16 mouse cellular contexts compared by ENCODE assay signal in genomic region chr16:55734301-55734700, GRCm38 (mm10).
A peak's percentile ranks its signal among the peaks of the same experiment; 100 is the strongest.
DNase-seq lines count a peak whose midpoint lies in the region; ATAC-seq and TF ChIP-seq lines count a peak whose summit lies in the region.
"Had no signal": no experiment of that assay in that cellular context is flagged by ENCODE, and none has a peak within 500 bp of the region (broad histone marks: within the 10 kb centered on the region; RNA-seq: fewer than 3 reads in every experiment).

No protein-coding gene starts in this region.

- no peak for TF ChIP-seq CTCF in heart, adult 2 months (IDR thresholded peaks at IDR 0.05)

- peaks cover 3% of the 10 kb centered on the region for H3K4me1 ChIP-seq in heart, adult 2 months (ENCODE audit: control insufficient read depth, insufficient read depth, low read length)
- H3K4me1 ChIP-seq: forebrain, embryonic 13.5 days; hindbrain, embryonic 13.5 days; liver, embryonic 15.5 days; midbrain, embryonic 13.5 days had no signal

- no peaks in the 10 kb centered on the region for H3K36me3 ChIP-seq in heart, adult 2 months (ENCODE audit: control insufficient read depth, insufficient read depth, low read length)
- no peaks in the 10 kb centered on the region for H3K36me3 ChIP-seq in macrophage (ENCODE audit: inconsistent target)
- H3K36me3 ChIP-seq: hindbrain, embryonic 13.5 days; kidney, embryonic 15.5 days; limb, embryonic 13.5 days; liver, embryonic 15.5 days; midbrain, embryonic 13.5 days had no signal

- no peak overlapping the region for H3K4me3 ChIP-seq in heart, adult 2 months
- H3K4me3 ChIP-seq in macrophage (ENCODE audit: inconsistent target), result no peak overlapping the region
- H3K4me3 ChIP-seq: forebrain, embryonic 13.5 days; hindbrain, embryonic 13.5 days; kidney, embryonic 15.5 days; limb, embryonic 13.5 days; liver, embryonic 15.5 days; midbrain, embryonic 13.5 days had no signal

- WGBS in heart, adult 2 months, result 44% methylated on average over 11 of the region's 11 CpGs
- 83% methylated on average over 11 of the region's 11 CpGs for WGBS in macrophage (ENCODE audit: missing documents)

- no peak for TF ChIP-seq POLR2A in heart, adult 2 months (IDR thresholded peaks at IDR 0.05; ENCODE audit: insufficient read depth, low read depth, low read length)

- intact Hi-C loops in heart, adult 2 months (cut with DNase I), result no loop called here

- no peaks in the 10 kb centered on the region for H3K27me3 ChIP-seq in heart, adult 2 months (ENCODE audit: control insufficient read depth, insufficient read depth, low read length)
- H3K27me3 ChIP-seq: forebrain, embryonic 13.5 days; hindbrain, embryonic 13.5 days; kidney, embryonic 15.5 days; limb, embryonic 13.5 days; liver, embryonic 15.5 days; midbrain, embryonic 13.5 days had no signal

- H3K9ac ChIP-seq in heart, adult 2 months (ENCODE audit: low read depth, low read length), result no peak overlapping the region
- H3K9ac ChIP-seq: forebrain, embryonic 13.5 days; hindbrain, embryonic 13.5 days; kidney, embryonic 15.5 days; limb, embryonic 13.5 days; liver, embryonic 15.5 days; midbrain, embryonic 13.5 days had no signal

- H3K79me2 ChIP-seq in heart, adult 2 months (replicated peaks; ENCODE audit: control insufficient read depth, insufficient read depth, low read length), result no peaks in the 10 kb centered on the region
- H3K79me2 ChIP-seq in macrophage (ENCODE audit: inconsistent target), result no peaks in the 10 kb centered on the region

- no peak overlapping the region for H3K27ac ChIP-seq in heart, adult 2 months
- H3K27ac ChIP-seq in macrophage, result peak overlapping the region; percentile 21; the same call in 1 of the 2 replicates
- H3K27ac ChIP-seq: forebrain, embryonic 13.5 days; hindbrain, embryonic 13.5 days; kidney, embryonic 15.5 days; limb, embryonic 13.5 days; liver, embryonic 15.5 days; midbrain, embryonic 13.5 days had no signal

- no peak for TF ChIP-seq EP300 in heart, adult 2 months (IDR thresholded peaks at IDR 0.05; ENCODE audit: insufficient read depth, low read depth, low read length)

- DNase-seq in heart, adult 11 months, result peak; percentile 87
- no peak for DNase-seq in heart, adult 2 months
- peak; percentile 42 for DNase-seq in 3T3-L1 (ENCODE audit: low read depth, low spot score)
- DNase-seq in MN1 (ENCODE audit: low spot score), result peak; percentile 67
- DNase-seq in adrenal gland, postnatal 25 days, result no peak
- no peak for DNase-seq in adrenal gland, adult 2 months
- DNase-seq: cerebellum, adult 8-10 months; gastrocnemius, postnatal 14 days had no signal

- ATAC-seq in cerebellum, adult (ENCODE audit: insufficient number of reproducible peaks, low FRiP score, low TSS enrichment), result no peak
- ATAC-seq: forebrain, embryonic 13.5 days; midbrain, embryonic 13.5 days had no signal

Comparison
In these comparisons a context has a peak if more than half of its experiments do, and no peak if none do; other contexts are left out.
1. DNase-seq: peak in heart, adult 11 months (single experiment), 3T3-L1 (single experiment) and MN1 (single experiment); none in heart, adult 2 months (0 of 2), adrenal gland, postnatal 25 days (single experiment) and adrenal gland, adult 2 months (single experiment).